Mouse (Mus musculus) heart, embryonic 11.5 days (tissue): ENCODE results near the gene Pecr. TPM values are rescaled to one million over a fixed set of nuclear protein-coding genes. Genes with fewer than 3 reads are reported as not detected.

ENCODE experiments used
- ATAC-seq: fragments of 200-750 bp; cut with Nextera tagmentation; replicated peaks from 2 replicates; pipeline ENCODE4 v1.8.0; 2017; ENCODE audit warnings: moderate library complexity; ENCODE audit not compliant: insufficient number of reproducible peaks, low FRiP score, low TSS enrichment
- H3K27ac ChIP-seq: fragments of 300-500 bp; sonication (generic); 2 replicates; pipeline ENCODE4 v1.5.1; 2014; ENCODE audit warnings: mild to moderate bottlenecking, low read depth, low read length
- H3K27me3 ChIP-seq: fragments of 300-500 bp; sonication (generic); 2 replicates; pipeline ENCODE4 v1.6.1; 2014; ENCODE audit warnings: mild to moderate bottlenecking, low read length, mixed read lengths; ENCODE audit not compliant: control insufficient read depth, insufficient read depth
- H3K36me3 ChIP-seq: fragments of 300-500 bp; sonication (generic); 2 replicates; pipeline ENCODE4 v1.6.1; 2014; ENCODE audit warnings: mild to moderate bottlenecking, low read length, moderate library complexity, mixed read lengths; ENCODE audit not compliant: control insufficient read depth, insufficient read depth
- H3K4me1 ChIP-seq: fragments of 300-500 bp; sonication (generic); 2 replicates; pipeline ENCODE4 v1.6.1; 2014; ENCODE audit warnings: low read length; ENCODE audit not compliant: control insufficient read depth, insufficient read depth
- H3K4me2 ChIP-seq: fragments of 300-500 bp; sonication (generic); 2 replicates; pipeline ENCODE4 v1.6.1; 2014; ENCODE audit warnings: mild to moderate bottlenecking, moderate library complexity
- H3K4me3 ChIP-seq: fragments of 300-500 bp; sonication (generic); 2 replicates; pipeline ENCODE4 v1.5.1; 2014; ENCODE audit warnings: low read depth, low read length
- H3K9ac ChIP-seq: fragments of 300-500 bp; sonication (generic); 2 replicates; pipeline ENCODE4 v1.6.1; 2014; ENCODE audit warnings: mild to moderate bottlenecking, low read depth, low read length, moderate library complexity
- H3K9me3 ChIP-seq: fragments of 300-500 bp; sonication (generic); replicated peaks from 2 replicates; pipeline ENCODE4 v1.6.1; 2016; ENCODE audit warnings: low read length; ENCODE audit not compliant: control insufficient read depth
- WGBS: fragments of 180-500 bp; shearing (Covaris S2); extraction: QIAGEN DNeasy Blood & Tissue Kit; methylation state at CpG from one replicate; pipeline ENCODE4 v1.1.7; 2014; ENCODE audit not compliant: insufficient replicate concordance; 5-methylcytosine and 5-hydroxymethylcytosine counted together
- polyA plus RNA-seq: library from polyadenylated mRNA; unstranded; fragments of >200 nt; fragmentation: Nextera tagmentation; extraction: Ambion mirVana; gene quantifications from 2 replicates; pipeline ENCODE4 v1.2.1, GENCODE M21; 2014

The Pecr gene
- polyA plus RNA-seq, 1 experiment from 2014 or later = 20.2 TPM

- Histone ChIP-seq H3K27ac (no peak overlapping the region), H3K9me3 (no peaks in the 10 kb centered on the region), H3K4me1 (peaks cover 12% of the 10 kb centered on the region), H3K9ac (no peak overlapping the region), H3K4me2 (no peak overlapping the region), H3K27me3 (peaks cover 10% of the 10 kb centered on the region), H3K4me3 (no peak overlapping the region), H3K36me3 (no peaks in the 10 kb centered on the region)
- WGBS = 47% methylated on average over 2 of the region's 2 CpGs
- ATAC-seq = no peak
These were observed 65.0 kb downstream of the Pecr start for GRCm38 (mm10) chr1:72219116-72219515.

- Histone ChIP-seq H3K9me3 (no peaks in the 10 kb centered on the region), H3K4me2 (no peak overlapping the region), H3K27me3 (peaks cover 5% of the 10 kb centered on the region), H3K4me1 (peaks cover 12% of the 10 kb centered on the region), H3K36me3 (no peaks in the 10 kb centered on the region), H3K9ac (no peak overlapping the region), H3K4me3 (no peak overlapping the region), H3K27ac (no peak overlapping the region)
- no peak for ATAC-seq
- WGBS = 48% methylated on average over 2 of the region's 2 CpGs
These were observed 65.5 kb downstream of the Pecr start for GRCm38 (mm10) chr1:72218626-72219025.

- WGBS = 73% methylated on average over 7 of the region's 7 CpGs
- Histone ChIP-seq H3K4me1 (peaks cover 12% of the 10 kb centered on the region), H3K9ac (no peak overlapping the region), H3K36me3 (no peaks in the 10 kb centered on the region), H3K4me2 (no peak overlapping the region), H3K9me3 (no peaks in the 10 kb centered on the region), H3K27ac (no peak overlapping the region), H3K4me3 (no peak overlapping the region), H3K27me3 (0 out of 2 replicates have a peak, but pooled peaks cover 2% of the 10 kb centered on the region)
- ATAC-seq = no peak
These were observed 67.4 kb downstream of the Pecr start for GRCm38 (mm10) chr1:72216761-72217160.

GRCm38 (mm10) chr1:72215174-72215573, 68.9 kb downstream of the Pecr start:
- Histone ChIP-seq H3K36me3 (no peaks in the 10 kb centered on the region), H3K4me1 (peaks cover 12% of the 10 kb centered on the region), H3K27ac (peak overlapping the region; percentile 50; the same call in 1 of the 2 replicates), H3K4me3 (no peak overlapping the region), H3K9me3 (no peaks in the 10 kb centered on the region), H3K9ac (no peak overlapping the region), H3K27me3 (no peaks in the 10 kb centered on the region), H3K4me2 (no peak overlapping the region)
- ATAC-seq = no peak
- 63% methylated on average over 4 of the region's 4 CpGs for WGBS

GRCm38 (mm10) chr1:72214470-72214961, 69.6 kb downstream of the Pecr start:
- Histone ChIP-seq H3K36me3 (no peaks in the 10 kb centered on the region), H3K4me3 (no peak overlapping the region), H3K4me1 (peaks cover 12% of the 10 kb centered on the region), H3K9ac (0 out of 2 replicates have a peak overlapping the region, but pooled peaks have one; percentile 5), H3K27ac (peak overlapping the region; percentile 50; the same call in 1 of the 2 replicates), H3K27me3 (no peaks in the 10 kb centered on the region), H3K9me3 (no peaks in the 10 kb centered on the region), H3K4me2 (no peak overlapping the region; the same call in 1 of the 2 replicates)
- 40% methylated on average over 7 of the region's 7 CpGs for WGBS
- no peak for ATAC-seq

- ATAC-seq = no peak
- peaks cover 12% of the 10 kb centered on the region for H3K4me1 ChIP-seq
- no peak overlapping the region for H3K4me3 ChIP-seq
- H3K36me3 ChIP-seq = no peaks in the 10 kb centered on the region
- no peak overlapping the region for H3K27ac ChIP-seq
- H3K9me3 ChIP-seq = no peaks in the 10 kb centered on the region
- H3K9ac ChIP-seq = no peak overlapping the region
- no peaks in the 10 kb centered on the region for H3K27me3 ChIP-seq
- WGBS = 83% methylated on average over 3 of the region's 3 CpGs
- no peak overlapping the region for H3K4me2 ChIP-seq
These were observed 70.2 kb downstream of the Pecr start for GRCm38 (mm10) chr1:72213954-72214353.

- Histone ChIP-seq H3K9me3 (no peaks in the 10 kb centered on the region), H3K4me3 (peak within 1 kb of the TSS; percentile 60), H3K4me2 (peak within 1 kb of the TSS; percentile 92), H3K4me1 (peaks cover 12% of the 10 kb centered on the region), H3K36me3 (no peaks in the 10 kb centered on the region), H3K27me3 (no peaks in the 10 kb centered on the region), H3K9ac (peak within 1 kb of the TSS; percentile 68), H3K27ac (no peak within 1 kb of the TSS; the same call in 1 of the 2 replicates)
- WGBS = under 1% methylated on average over 69 of the region's 89 CpGs
- 0 out of 2 replicates have a peak, but pooled peaks have one; percentile 61 for ATAC-seq
These were observed 72.1 kb downstream of the Pecr start, which contains the start of gene Mreg for GRCm38 (mm10) chr1:72211701-72212699. Gene Mreg (minus strand): TSS chr1:72212307.

- 23% methylated on average over 17 of the region's 17 CpGs for WGBS
- H3K27me3 ChIP-seq = no peaks in the 10 kb centered on the region
- no peak overlapping the region for H3K27ac ChIP-seq
- ATAC-seq = no peak
- H3K4me1 ChIP-seq = peaks cover 12% of the 10 kb centered on the region
- H3K36me3 ChIP-seq = no peaks in the 10 kb centered on the region
- H3K9me3 ChIP-seq = no peaks in the 10 kb centered on the region
- peak overlapping the region; percentile 60 for H3K4me3 ChIP-seq
- H3K4me2 ChIP-seq = peak overlapping the region; percentile 92
- H3K9ac ChIP-seq = peak overlapping the region; percentile 68; the same call in 1 of the 2 replicates
These were observed 73.1 kb downstream of the Pecr start for GRCm38 (mm10) chr1:72210803-72211679.
